Mouse (Mus musculus): ENCODE measurements around the gene Klrc1.

- TF ChIP-seq CTCF (IDR thresholded peaks at IDR 0.05; ENCODE audit: borderline replicate concordance, insufficient read depth, low read length) (no peak), POLR2A (IDR thresholded peaks at IDR 0.05; ENCODE audit: low read depth, low read length) (no peak)
Measured at GRCm38 (mm10) chr6:129721390-129721789, 42.6 kb upstream of the Klrc1 start.
